Mouse (Mus musculus) ES-Bruce4 (cell line): ENCODE measurements at regions not wholly inside any gene's neighbourhood (a gene's known extent, or its start where the extent isn't known, plus 50 kb on each side); places are given as distances from the start of the nearest gene placed in this dataset.

Experiments
- H3K27ac ChIP-seq: 2 replicates; pipeline ENCODE4 v1.5.1; 2012; ENCODE audit warnings: low read length, inconsistent platforms; ENCODE audit not compliant: insufficient read depth
- H3K27me3 ChIP-seq: 2 replicates; pipeline ENCODE4 v1.6.1; 2012; ENCODE audit warnings: mild to moderate bottlenecking, low read length, inconsistent platforms; ENCODE audit not compliant: control insufficient read depth, poor library complexity, insufficient read depth, severe bottlenecking
- H3K36me3 ChIP-seq: 2 replicates; pipeline ENCODE4 v1.6.1; 2012; ENCODE audit warnings: inconsistent platforms, mild to moderate bottlenecking, low read length, moderate library complexity; ENCODE audit not compliant: control insufficient read depth, poor library complexity, insufficient read depth, severe bottlenecking
- H3K4me1 ChIP-seq: one replicate; pipeline ENCODE4 v1.8.1; 2011; ENCODE audit warnings: low read length; ENCODE audit not compliant: control insufficient read depth, insufficient read depth
- H3K4me3 ChIP-seq: 2 replicates; pipeline ENCODE4 v1.5.1; 2011; ENCODE audit warnings: low read depth, mild to moderate bottlenecking, low read length
- H3K9ac ChIP-seq: 2 replicates; pipeline ENCODE4 v1.6.1; 2012; ENCODE audit warnings: low read depth, mild to moderate bottlenecking, inconsistent platforms; ENCODE audit not compliant: poor library complexity, severe bottlenecking
- H3K9me3 ChIP-seq: replicated peaks from 2 replicates; pipeline ENCODE4 v1.6.1; 2012; ENCODE audit warnings: mild to moderate bottlenecking, low read length, inconsistent platforms; ENCODE audit not compliant: control insufficient read depth, poor library complexity, insufficient read depth, severe bottlenecking
- CTCF ChIP-seq: IDR thresholded peaks from one replicate; pipeline ENCODE4 v1.8.1; 2011; ENCODE audit warnings: low read depth, low read length
- EP300 ChIP-seq: IDR thresholded peaks from 2 replicates; pipeline ENCODE4 v1.6.1; 2011; ENCODE audit warnings: low read depth, low read length; ENCODE audit not compliant: insufficient read depth
- POLR2A ChIP-seq: IDR thresholded peaks from one replicate; pipeline ENCODE4 v1.8.1; 2011; ENCODE audit warnings: low read length; ENCODE audit not compliant: insufficient read depth

DNA sequence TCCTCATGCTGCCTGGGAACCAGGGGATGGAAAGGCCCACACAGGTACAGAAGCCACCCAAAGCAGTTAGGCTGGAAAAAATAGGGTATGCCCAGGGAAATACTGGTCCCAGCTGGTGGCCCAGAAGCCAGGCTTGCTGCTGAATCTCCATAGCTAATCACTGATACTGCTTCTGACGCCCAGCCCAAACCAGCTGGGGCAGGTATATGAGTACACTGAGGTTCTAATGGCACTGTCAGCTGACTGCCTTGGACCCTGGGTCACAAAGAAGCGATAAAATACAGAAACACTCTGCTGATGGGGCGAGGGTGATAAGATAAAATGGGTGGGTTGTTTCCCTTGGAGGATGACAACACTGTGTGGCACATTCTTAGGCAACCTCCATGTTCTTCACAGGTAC, 133.4 kb downstream of the Psmg1 start:
- Histone ChIP-seq H3K9me3 (no peaks in the 10 kb centered on the region), H3K27me3 (no peaks in the 10 kb centered on the region), H3K4me1 (no peaks in the 10 kb centered on the region), H3K4me3 (no peak overlapping the region), H3K9ac (no peak overlapping the region), H3K27ac (no peak overlapping the region), H3K36me3 (no peaks in the 10 kb centered on the region)
- TF ChIP-seq CTCF (no peak), POLR2A (no peak), EP300 (no peak)

DNA sequence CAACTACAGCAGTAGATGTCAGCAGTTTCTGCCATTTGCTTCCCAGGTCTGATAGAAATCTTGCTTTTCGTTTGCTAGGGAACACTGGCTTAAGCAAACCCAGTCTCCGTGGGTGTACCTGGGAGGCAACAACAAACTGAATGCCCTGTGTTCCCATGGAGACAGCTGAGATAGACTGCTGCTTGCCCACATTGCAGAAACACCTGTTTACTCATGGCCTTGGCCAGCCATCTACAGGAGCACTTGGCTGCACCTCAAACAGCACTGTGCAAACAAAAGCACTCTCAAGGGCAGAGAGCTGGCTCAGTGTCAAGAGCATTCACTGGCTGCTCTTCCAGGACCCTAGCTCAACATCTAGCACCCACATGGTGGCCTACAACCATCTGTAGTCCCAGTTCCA, 135.5 kb downstream of the Psmg1 start:
- TF ChIP-seq EP300: no peak
- no peaks in the 10 kb centered on the region for H3K4me1 ChIP-seq
- no peak overlapping the region for H3K9ac ChIP-seq
- H3K9me3 ChIP-seq: no peaks in the 10 kb centered on the region
- H3K27me3 ChIP-seq: no peaks in the 10 kb centered on the region
- H3K4me3 ChIP-seq: no peak overlapping the region
- no peak overlapping the region for H3K27ac ChIP-seq
- H3K36me3 ChIP-seq: no peaks in the 10 kb centered on the region

DNA sequence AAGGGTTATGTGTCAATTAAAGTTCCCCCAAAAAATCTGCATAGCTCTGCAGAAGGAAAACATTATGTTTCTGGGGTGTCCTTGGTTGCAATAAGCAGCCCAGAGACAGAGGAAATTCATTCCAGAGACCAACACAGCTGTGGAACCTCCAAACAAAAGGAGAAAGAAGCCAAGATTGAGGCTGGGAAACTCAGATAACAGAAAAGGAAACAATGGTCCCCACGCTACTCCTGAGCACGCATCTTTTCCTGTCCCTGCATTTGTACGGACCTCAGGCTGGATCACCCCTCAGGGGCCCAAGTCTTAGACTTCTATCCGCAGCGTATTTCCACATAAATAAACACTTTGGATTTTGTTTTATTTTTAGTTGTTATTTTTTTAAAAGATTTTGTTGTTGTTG, 138.9 kb downstream of the Psmg1 start:
- H3K27ac ChIP-seq: no peak overlapping the region
- H3K4me1 ChIP-seq: no peaks in the 10 kb centered on the region
- no peaks in the 10 kb centered on the region for H3K36me3 ChIP-seq
- H3K9ac ChIP-seq: no peak overlapping the region
- no peaks in the 10 kb centered on the region for H3K9me3 ChIP-seq
- no peak overlapping the region for H3K4me3 ChIP-seq
- no peaks in the 10 kb centered on the region for H3K27me3 ChIP-seq
- TF ChIP-seq EP300 (no peak), CTCF (no peak)

DNA sequence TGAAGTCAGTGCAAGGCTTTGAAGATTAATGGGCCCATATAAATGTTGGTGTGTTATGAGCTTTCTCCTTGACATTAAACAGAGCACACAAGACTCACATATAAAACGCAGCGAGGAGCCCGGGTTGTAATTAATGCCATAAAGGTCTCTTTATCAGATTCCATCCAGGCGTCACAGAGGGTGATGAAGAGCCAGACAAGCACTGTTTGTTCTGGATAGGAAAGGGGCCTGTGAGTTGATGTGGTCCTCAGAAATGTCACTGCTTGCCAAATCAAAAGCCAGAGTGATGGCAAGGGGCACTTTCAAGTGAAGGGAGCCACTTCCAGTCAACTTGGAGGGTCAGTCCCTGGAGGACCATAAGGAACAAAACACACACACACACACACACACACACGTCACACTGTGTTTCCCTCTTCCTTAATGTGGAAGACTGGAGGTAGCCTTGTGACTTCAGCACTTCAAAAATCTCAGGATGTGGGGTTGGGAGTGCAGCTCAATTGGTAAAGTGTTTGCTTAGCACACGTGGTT, 142.1 kb downstream of the Psmg1 start:
- no peaks in the 10 kb centered on the region for H3K9me3 ChIP-seq
- H3K27ac ChIP-seq: no peak overlapping the region
- H3K4me3 ChIP-seq: no peak overlapping the region
- no peaks in the 10 kb centered on the region for H3K27me3 ChIP-seq
- H3K36me3 ChIP-seq: no peaks in the 10 kb centered on the region
- H3K4me1 ChIP-seq: no peaks in the 10 kb centered on the region
- TF ChIP-seq POLR2A: no peak
- TF ChIP-seq EP300: no peak
- no peak for TF ChIP-seq CTCF
- H3K9ac ChIP-seq: no peak overlapping the region

DNA sequence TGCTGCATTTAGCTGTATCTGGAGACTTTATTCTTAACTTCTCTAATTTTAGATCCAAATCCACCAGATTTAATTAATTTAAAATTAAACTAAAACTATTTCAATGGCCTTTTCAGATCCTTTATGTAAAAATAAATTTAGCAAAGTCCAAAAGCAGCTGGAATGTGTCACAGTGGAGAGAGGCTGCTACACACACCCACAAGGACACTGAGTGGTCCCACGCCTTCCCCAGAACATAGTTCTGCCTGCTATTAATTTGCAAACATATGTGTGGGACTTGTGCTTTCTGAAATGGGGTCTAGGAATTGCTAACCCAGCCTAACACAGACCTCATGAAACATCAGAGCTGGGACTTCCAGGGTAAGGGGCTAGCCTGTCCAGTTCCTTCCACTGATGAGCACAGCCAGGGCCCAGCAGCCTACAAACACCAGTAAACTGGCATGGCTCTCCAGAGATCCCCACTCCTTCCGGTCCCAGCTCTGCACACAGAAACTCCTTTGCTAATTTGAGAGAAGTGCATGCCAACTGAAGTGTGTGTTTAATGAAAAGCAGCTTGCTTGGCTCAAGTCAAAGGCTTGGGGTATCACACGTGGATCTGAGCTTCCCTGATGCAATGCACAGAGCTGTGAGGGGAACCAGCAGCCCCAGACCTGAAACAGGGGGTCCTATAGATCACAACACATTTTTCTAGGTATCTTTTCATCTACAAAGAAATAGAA, 142.8 kb downstream of the Psmg1 start:
- TF ChIP-seq POLR2A (no peak), CTCF (no peak), EP300 (no peak)
- Histone ChIP-seq H3K27ac (no peak overlapping the region), H3K4me3 (no peak overlapping the region), H3K9ac (no peak overlapping the region), H3K4me1 (no peaks in the 10 kb centered on the region), H3K27me3 (no peaks in the 10 kb centered on the region), H3K36me3 (no peaks in the 10 kb centered on the region), H3K9me3 (no peaks in the 10 kb centered on the region)

DNA sequence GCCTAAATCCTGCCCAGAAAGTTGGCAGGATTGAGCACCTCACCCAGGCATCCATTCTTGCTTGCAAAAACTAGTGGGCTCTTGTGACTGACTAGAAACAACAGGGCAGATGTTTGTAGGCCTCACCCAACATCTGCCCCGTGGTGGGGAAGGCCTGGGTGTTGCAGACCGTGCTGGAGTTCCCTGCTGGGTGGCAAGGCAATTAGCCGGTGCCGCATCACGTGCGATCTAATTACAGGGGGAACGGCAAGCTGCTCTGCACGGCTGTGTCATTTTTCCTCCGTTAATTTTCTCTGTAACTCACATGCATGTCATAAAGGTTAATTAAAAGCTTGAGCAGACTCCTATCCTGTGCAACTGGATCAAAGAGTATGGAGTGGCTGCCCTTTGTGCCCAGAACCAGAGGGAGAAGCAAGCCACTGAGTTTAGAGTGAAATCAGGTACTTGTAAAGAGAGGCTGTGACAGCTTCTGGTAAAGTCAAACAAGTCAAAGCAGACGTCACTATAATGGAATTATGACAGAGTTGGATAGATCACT, 143.5 kb downstream of the Ets2 start:
- Histone ChIP-seq H3K9me3 (no peaks in the 10 kb centered on the region), H3K27me3 (no peaks in the 10 kb centered on the region), H3K27ac (no peak overlapping the region), H3K36me3 (no peaks in the 10 kb centered on the region), H3K4me1 (no peaks in the 10 kb centered on the region), H3K9ac (no peak overlapping the region), H3K4me3 (no peak overlapping the region)
- TF ChIP-seq POLR2A (no peak), CTCF (no peak), EP300 (no peak)
